Mouse (Mus musculus): Measurements from ENCODE around the gene Selenbp1.
"Not testable (repeated sequence)": the region's sequence is repeated elsewhere in the genome, so short reads cannot be mapped to it uniquely, and the experiment has no call there.

Gene Selenbp1

DNA sequence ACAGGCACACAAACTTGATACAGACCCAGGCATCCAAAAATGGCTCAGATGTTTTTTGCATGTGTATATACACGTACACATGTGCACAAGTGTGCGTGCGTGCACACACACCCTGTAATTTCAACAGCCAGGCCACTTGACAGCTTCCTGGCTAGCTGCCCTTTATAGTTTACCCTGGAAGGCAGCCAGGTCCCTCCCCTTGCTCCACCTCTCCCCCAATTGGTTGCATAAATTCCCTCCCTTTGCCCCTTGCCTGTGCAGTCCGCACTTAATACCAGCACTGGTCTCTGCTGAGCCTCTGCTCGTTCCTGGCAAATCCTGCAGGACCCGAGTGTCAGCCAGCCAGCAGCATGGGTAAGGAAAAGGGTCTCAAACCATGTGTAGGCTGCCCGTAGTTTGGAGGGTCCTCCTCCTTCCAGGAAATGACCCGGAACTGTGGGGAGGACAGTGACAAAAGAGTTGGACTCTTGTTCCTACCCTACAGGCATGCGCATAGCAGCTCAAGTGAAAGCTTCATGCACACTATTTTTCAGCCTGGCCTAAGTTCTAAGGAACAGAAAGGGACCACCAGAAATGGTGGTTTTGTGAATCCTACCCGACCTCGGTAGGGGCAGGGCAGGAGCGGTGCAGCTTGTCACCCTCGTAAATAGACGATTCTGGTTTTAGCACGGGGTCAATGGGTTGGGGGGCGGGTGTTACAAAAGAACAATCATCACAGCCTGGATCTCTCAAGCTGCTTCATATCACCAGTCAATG is at the start of gene Selenbp1:
Gene Selenbp1, plus strand, starts transcription at position 248 of the 756 bp plus-strand sequence.
- DNase-seq (ENCODE audit: low read depth): peak; percentile 57

DNA sequence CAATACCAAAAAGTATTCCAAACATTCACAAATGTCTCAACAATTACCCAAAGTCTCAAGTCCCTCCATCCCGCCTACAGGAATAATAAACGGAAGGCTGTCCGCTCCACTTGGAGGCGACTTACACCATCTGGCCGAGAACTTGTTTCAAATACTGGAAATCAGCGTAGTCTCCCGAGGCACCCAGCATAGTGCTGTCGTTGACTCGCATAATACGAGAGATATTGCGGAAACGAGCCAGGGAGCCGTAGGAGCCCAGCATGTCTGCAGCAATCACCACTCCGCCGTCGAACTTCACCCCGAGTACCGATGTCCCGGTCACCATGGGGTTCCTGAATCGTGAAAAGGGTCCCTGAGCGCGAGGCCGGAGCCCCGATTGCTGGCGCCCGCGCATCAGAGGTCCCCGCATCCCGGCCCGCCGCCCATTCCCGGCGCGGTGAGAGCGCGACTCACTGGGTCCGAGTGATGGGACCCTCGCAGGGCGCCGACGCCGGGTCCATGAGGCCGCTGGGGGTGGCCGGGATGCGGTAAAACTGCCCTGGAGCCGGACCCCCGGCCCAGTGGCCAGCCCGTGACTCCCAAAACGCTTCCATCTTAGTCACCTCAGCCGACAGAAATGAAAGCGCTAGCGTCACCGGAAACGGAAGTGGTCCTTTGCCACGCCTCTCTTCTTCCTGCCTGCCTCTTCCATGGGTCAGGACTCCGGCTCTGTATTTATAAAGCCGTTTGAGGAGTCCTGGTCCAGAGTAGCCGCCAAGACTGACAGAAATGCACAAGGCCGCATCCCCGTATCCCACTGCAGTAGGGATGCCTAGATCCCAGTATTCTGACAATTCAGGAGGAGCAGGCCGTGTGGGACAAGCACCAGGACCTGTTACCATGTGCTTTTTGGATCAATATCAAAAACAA is 46.3 kb upstream of the Selenbp1 start, which contains the start of gene Psmb4:
Gene Psmb4, minus strand, starts transcription at position 646 of the 909 bp plus-strand sequence.
- DNase-seq (ENCODE audit: low read depth): peak; percentile 86

DNA sequence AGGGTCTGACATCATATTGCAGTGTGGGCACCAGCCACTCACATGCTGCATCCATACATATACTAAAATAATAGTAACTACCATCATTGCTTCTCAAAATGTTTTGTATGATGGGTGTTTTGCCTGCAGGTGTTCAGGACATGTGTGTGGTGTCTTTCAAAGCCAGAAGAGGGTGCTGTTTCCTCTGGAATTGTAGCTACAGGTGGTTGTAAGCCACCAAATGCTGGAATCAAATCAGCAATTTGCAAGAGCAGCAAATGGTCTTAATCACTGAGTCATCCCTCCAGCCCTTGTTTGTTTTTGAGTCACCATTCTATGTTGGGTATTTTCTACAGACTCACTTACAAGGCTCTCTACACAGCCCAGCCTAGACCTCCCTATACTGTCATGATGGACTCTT is 44.3 kb upstream of the Selenbp1 start:
- DNase-seq (ENCODE audit: low read depth): peak; percentile 59

DNA sequence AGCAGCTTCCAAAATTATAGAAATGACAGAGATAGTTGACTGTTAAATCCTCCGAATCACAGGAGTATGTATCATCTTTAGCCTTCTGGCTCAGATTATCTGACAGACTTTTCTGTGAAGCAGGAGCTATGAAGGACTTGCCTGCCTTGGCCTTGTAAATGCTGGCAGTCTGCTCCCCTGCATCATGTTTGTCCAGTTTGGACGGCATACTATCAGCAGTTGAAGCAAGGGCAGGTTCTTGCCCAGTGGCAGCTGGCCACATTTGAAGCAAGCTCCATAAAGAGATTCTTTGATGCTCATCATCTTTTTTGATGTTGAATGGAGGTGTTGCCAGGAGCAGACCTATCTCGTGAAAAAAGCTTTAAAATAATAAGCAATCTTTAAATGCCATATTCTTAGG is 38.8 kb upstream of the Selenbp1 start:
- no peak for DNase-seq (ENCODE audit: low read depth)

DNA sequence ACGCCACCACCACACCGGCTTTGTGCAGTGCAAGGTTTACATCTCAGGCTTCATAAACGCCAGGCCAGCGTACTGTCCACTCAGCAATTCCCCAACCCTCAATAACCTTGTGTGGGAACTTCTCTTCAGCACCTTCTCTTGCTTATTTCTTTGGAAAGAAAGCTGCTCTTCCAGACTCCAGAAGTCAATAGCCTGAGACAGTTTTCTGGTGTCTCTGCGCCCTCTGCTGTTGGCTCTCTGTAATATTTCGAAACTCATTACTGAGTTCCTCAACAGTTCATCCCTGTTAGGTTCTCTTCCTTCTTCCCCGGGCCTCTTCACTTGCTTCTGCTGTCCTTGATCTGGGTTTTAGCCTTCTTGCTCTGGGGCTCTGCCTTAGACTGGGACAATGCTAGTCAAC is 30.1 kb upstream of the Selenbp1 start:
- no peak for DNase-seq (ENCODE audit: low read depth)

DNA sequence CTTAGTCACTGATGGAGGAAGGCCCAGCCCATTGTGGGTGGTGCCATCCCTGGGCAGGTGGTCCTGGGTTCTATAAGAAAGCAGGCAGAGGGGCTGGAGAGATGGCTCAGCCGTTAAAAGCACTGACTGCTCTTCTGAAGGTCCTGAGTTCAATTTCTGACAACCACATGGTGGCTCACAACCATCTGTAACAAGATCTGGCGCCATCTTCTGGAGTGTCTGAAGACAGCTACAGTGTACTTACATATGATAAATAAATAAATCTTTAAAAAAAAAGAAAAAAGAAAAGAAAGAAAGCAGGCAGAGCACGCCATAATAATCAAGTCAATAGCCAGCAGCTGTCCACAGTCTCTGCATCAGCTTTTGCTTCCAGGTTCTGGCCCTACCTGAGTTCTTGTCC is 28.1 kb upstream of the Selenbp1 start:
- not testable (repeated sequence) for DNase-seq (ENCODE audit: low read depth)

DNA sequence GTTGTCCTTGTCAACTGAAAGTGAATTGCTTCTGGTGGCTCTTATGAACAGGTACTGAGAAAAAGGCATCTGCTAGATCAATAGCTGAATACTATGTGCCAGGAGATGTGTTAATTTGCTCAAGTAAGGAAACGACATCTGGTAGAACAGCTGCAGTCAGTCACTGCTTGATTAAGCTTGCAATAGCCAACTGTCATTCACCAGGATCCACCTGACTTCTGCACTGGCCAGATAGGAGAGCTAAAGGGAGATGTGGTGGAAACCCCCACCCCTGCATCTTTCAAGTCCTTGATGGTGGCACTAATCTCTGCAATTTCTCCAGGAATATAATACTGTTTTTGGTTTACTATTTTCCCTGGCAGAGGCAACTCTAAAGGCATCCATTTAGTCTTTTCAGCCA is 26.4 kb upstream of the Selenbp1 start:
- peak; percentile 63 for DNase-seq (ENCODE audit: low read depth)

DNA sequence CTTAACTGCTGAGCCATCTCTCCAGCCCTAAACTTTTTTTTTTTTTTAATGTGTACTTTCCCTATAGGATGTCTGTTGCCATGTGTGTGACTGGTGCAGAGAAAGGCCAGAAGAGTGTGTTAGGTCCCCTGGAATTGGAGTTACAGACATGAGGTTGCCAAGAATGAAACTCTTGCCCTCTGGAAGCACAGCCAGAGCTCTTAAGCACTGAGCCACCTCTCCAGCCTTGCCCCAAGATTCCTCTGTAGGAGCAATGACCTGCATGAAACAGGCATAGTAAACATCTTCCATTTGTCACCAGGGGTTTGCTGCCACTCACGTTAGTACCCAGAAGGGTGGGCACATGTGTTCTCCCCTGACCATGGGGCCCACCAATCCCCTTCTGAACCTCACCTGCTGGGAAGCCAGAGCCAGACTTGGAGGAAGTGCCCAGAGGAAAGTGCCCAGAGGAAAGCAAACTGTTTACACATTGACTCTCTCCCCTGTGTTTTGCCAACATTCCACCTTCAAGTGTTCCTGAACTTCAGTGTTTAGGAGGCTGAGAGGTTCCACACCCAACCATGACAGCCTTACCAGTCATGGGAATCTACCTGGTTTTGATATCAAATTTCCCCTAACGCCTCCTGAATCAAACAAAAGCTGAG is 21.7 kb upstream of the Selenbp1 start:
- DNase-seq (ENCODE audit: low read depth): no peak

DNA sequence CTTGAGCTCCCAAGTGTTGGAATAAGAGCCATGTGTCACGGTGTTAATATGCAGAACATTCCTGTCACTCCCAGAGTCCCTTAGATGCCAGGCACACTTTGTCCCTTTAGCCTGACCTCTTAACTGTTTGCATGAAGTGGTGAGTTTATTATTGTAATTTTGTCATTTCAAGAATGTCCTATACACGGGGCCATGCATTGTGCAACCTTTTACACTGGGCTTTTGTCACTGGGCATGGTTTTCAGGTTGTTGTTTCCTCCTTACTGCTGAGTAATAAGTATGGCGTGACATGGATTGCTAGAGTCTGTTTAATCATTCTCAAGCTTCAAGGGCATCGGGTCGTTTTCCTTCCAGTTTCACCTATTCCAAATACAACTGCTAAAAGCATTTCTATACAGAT is 19.1 kb upstream of the Selenbp1 start:
- no peak for DNase-seq (ENCODE audit: low read depth)

DNA sequence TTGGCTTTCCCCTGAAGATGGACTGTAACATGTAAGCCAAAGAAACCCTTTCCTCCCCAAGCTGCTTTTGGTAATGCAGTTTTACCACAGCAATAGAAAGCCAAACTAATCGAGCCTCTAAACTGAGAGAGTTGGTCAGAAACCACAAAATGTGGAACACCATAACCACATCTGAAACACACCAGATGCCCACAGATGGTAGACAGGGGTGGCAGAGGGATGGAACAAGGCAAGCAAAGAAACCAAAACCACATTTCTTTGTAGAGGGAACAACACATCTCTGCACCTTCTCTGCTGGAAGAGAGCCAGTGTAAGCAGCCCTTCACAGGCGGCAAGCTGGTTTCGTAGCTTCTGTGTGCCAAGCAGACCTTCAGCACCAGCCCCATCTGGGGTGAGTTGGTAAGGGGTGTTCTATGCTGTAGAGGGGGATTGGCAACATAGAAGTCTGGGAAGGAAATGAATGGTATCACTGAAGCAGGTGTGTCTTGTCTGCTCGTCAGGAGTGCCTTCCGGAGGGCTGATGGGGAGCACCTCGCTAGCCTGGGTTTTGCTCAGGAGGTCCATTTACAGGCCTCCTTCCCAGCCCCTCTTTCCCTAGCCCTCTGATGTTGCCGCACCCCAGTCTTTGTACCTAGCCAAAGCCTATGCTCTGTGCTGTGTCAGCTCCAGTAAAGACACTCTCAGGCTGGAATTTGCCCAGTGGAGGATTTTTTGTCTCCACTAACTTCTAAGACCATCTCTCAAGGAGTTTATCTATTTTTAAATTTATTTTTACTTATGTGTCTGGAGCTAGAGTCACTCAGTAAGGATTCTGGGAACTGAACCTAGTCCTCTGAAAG is 16.7 kb upstream of the Selenbp1 start:
- no peak for DNase-seq (ENCODE audit: low read depth)

DNA sequence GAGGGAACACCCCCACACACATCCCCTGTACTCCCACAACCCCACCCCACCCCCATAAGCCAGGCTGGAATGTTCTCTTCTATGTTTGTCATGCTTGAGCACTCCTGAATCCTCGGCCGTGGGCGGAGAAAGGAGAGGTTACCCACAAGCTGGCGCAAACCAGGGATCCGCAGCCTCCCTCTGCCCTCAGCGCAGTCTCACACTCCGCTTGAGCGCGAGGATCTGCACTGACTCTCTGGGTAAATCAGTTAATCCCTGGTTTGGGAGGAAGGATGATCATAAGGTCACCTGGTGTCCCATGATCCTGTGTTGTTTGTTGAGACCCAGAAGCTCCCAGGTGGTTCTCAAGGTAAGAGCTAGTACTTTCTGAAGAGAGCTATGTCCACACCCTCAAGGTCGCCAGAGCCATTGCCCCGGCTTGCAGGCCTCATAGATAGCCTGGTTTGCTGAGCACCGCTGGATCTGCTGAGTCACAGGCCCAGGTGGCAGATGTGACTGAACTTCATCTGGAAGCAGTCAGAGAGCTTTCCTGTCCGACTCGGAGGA is 15.0 kb upstream of the Selenbp1 start:
- DNase-seq (ENCODE audit: low read depth): peak; percentile 54

DNA sequence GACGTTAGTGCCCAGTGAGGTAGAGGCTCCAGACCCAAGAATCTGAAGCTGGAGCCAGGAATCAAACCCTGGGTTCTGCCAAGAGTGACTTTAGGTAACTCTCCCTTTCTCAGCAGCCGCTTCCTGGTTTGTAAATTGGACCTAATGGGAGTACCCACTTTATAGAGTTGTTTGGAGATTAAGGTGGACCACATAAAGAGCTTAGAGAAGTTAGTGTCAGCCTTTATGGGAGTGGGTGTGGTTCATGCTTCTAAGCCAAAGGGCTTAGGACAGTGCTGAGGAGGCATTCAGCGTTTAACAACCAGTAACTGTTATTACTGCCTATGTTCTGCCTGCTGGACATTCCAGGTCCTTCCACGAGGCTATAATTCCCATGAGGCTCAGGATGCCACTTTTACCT is 14.0 kb upstream of the Selenbp1 start:
- no peak for DNase-seq (ENCODE audit: low read depth)

DNA sequence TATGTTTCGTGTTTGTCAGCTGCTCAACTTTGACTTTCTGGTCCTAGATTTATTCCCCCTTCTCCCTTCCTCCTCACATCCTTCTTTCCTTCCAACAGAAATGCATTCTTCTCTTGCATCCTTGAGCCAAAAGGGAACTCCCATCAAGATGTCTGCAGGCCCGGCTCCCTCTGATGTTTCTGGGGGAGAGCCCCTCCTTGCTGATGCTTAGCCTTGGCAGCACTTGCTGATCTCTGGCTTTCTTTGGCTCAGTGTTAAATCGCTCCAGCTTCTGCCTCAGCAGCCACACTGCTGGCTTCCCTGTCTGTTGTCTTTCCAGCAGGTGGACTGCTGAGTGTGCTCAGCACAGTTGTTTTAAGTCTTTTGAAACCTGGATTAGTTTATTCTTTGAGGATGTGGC is 11.8 kb upstream of the Selenbp1 start:
- no peak for DNase-seq (ENCODE audit: low read depth)

DNA sequence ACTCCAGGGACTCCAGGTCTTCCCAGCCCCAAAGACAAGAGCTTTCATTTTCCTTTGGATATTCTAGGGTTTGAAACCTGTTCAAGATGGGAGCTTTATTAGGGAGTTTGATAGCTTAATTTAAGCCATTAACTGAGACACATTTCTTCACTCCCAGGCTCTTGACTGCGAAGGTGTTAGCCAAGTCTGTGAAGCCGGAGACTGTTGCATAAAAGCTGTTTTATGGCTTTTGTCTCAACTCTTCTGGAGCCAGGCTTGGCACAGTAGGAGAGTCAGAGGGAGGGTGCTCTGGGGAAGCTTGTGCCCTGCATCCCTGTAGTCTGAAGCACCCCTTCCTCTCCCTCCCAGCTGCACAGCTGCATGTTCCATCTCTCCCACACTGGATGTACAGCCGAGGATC is 10.5 kb upstream of the Selenbp1 start:
- no peak for DNase-seq (ENCODE audit: low read depth)

DNA sequence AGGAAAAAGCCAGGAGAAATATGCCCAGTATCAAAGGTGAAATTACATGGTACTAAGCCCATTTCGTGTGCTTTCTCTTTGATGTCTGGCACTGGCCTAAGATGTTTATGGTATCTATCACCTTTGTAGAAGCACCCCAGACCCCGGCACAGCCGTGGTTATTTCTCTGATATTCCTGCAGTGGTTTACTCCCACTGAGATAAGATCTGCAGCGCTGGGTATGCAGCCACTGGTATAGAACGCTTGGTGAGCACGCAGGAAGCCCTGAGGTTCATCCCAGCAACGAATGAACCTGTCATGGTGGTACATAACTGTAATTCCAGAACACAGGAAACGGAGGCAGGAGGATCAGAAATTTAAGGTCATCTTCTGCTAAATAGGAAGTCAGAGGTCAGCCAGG is 8.2 kb upstream of the Selenbp1 start:
- DNase-seq (ENCODE audit: low read depth): no peak

DNA sequence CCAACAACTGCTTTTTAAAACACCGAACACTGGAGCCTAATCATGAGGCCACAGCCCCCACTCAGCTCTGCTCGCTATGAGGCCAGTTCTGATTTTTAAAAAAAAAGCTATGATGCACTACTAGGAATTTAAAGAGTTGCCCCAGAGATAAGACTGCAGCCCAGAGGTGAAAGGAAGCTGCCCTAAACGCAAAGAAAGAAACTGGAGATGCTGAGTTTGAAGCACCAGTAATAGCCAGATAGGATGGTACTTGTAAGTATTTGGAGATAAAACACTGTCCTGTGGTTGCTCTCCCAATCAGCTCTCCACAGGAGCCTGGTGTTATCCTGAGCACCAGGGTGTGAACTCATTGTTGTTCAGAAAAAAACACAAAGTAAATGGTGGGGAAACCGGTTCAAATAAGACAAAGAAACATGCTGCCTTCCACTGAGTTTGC is 6.5 kb upstream of the Selenbp1 start:
- DNase-seq (ENCODE audit: low read depth): not testable (repeated sequence)

DNA sequence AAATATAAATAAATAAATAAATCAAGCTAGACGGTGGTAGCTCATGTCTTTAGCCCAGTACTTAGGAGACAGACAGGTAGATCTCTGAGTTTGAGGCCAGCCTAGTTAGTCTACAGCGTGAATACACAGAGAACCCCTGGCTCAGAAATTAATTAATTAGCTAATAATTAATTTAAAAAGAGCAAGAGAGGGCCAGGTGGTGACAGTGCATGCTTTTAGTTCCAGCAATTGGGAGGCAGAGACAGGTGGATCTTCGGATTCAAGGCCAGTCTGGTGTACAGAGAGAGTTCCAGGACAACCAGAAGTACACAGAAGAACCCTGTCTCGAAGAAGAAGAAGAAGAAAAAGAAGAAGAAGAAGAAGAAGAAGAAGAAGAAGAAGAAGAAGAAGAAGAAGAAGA is 3.9 kb upstream of the Selenbp1 start:
- not testable (repeated sequence) for DNase-seq (ENCODE audit: low read depth)

DNA sequence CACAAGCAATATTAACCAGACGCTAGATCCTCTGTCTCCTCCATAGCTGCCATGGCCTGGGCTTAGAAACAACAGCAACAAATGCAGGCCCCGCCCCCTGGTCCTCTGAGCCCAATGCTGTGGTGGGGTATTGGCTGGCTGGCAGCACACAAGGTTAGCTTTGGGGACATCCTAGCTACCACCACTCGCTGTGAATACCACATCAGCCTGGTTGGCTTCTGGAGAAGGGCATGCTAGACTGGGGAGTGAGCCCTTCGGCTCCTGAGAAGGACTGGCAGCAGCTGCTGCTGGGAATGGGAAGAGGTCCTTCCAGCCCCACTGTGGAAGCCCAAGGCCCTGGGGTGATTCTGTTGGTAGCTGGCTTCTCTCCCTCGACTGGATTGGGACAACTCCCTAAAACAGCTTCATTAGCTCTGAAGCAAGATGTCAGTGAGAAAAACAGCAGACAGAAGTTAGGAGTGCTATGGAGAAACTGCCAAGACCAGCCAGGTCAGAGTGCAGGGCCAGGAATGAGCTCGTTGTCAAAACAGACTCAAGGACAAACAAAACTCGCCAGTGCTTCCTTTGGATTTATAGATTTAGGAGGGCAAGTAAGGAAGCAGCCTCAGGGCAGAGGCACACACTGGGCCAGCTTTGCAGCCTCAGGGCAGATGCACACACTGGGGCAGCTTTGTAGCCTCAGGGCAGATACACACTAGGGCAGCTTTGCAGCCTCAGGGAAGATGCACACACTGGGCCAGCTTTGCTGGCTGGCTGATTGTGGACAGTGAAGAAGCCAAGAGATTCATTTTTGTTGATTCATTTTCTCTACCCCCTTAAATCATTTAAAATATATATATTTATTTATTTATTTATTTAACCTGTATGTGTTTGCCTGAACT is 2.2 kb upstream of the Selenbp1 start:
- DNase-seq (ENCODE audit: low read depth): not testable (repeated sequence)

DNA sequence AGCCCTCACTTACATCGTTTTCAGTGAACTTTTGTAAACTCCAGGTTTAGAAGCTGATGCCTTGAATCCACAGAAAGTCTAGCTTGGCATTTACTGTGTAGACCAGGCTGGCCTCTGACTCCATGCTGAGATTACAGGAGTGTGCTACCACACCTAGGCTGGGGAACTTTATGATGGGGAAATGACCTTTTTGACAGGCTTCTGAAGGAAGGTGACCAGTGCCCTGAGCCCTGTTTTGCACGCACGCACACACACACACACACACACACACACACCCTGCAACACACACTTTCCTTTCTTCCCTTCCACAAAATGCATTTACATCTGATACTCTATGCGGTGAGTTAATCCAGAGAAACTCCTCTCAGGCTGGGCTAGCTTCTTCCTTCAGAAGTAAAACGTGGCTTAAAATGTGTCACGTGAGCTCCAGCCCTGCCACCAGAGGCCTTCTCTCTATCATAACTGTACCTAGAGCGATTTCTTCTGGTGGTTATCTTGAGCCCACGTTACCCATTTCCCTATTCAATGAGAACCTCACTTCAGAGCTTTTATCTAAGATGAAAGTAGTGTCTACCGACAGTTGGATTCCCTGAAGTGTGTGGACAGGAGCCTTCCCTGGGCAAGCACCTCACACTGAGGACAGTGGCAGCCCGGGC is 1.3 kb upstream of the Selenbp1 start:
- peak; percentile 57 for DNase-seq (ENCODE audit: low read depth)

DNA sequence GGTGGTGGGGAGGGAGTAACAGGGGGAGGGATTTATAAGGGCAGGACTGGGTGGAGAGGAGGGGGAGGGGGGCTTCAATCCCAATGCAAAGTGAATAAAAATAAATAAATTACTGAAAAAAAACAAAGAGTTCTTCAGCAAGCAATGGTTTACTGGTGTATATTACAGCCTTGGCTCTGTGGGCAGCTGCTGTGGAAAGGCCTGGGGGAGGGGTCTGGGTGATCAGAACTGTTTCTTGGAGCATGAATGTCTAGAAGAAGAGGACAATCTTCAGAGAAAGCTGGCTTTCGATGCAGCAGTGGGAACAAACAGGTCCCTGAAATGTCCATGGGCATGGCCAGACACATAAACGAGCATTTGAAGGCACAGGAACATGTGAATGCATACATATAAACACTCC is 577 bp upstream of the Selenbp1 start:
- not testable (repeated sequence) for DNase-seq (ENCODE audit: low read depth)

Data from c-Kit-positive CD71-positive TER-119-negative erythroid progenitor cells, embryonic 14.5 days (primary cell).